In the genomic region with DNA sequence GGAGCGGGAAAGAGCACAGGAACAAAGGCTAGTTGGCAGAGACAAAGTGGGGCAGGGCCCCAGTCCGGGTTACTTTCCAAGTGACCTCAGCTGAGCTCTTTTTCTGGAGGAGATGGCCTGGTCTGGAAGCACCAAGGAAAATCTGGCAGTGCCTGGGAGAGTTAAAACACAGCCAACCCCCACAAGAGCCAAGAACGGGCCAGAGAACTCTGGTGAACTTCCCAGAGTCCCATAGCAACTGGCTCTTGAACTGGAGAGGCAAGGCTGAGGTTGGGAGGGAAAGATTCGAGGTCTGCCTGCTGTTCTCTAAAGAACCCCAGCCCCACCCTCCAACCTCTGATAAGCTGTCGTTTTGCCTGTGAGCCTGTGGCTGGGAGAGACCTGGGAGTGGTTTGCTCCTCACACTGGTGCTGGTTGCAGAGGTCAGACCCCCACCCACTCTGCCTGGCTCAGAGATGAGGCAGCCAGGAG, we compare ENCODE assay signal across 10 mouse cellular contexts. TPM values are rescaled to one million over a fixed set of nuclear protein-coding genes. Genes with fewer than 3 reads are reported as not detected.
DNase-seq lines count a peak whose midpoint lies in the region; ATAC-seq lines count a peak whose summit lies in the region.
"Had no signal": no experiment of that assay in that cellular context is flagged by ENCODE, and none has a peak within 500 bp of the region (broad histone marks: within the 10 kb centered on the region; RNA-seq: fewer than 3 reads in every experiment).

No protein-coding gene starts in this region.

- no peak overlapping the region for H3K4me2 ChIP-seq in limb, embryonic 15.5 days
- no peak overlapping the region for H3K4me2 ChIP-seq in midbrain, embryonic 13.5 days (replicated peaks)
- H3K4me2 ChIP-seq: embryonic facial prominence, embryonic 15.5 days; hindbrain, embryonic 12.5 days had no signal

- H3K27me3 ChIP-seq in limb, embryonic 15.5 days: no peaks in the 10 kb centered on the region
- H3K27me3 ChIP-seq in limb, embryonic 10.5 days (ENCODE audit: low read depth, poor library complexity, severe bottlenecking): no peaks in the 10 kb centered on the region
- no peaks in the 10 kb centered on the region for H3K27me3 ChIP-seq in midbrain, embryonic 13.5 days
- H3K27me3 ChIP-seq: embryonic facial prominence, embryonic 15.5 days; hindbrain, embryonic 12.5 days had no signal

- 0 out of 2 replicates have a peak overlapping the region, but pooled peaks have one; percentile 2 for H3K27ac ChIP-seq in limb, embryonic 15.5 days
- no peak overlapping the region for H3K27ac ChIP-seq in limb, embryonic 10.5 days
- no peak overlapping the region for H3K27ac ChIP-seq in midbrain, embryonic 13.5 days
- H3K27ac ChIP-seq: embryonic facial prominence, embryonic 15.5 days; hindbrain, embryonic 12.5 days had no signal

- no peaks in the 10 kb centered on the region for H3K36me3 ChIP-seq in limb, embryonic 15.5 days
- no peaks in the 10 kb centered on the region for H3K36me3 ChIP-seq in limb, embryonic 10.5 days
- no peaks in the 10 kb centered on the region for H3K36me3 ChIP-seq in midbrain, embryonic 13.5 days
- H3K36me3 ChIP-seq: embryonic facial prominence, embryonic 15.5 days; hindbrain, embryonic 12.5 days had no signal

- no peaks in the 10 kb centered on the region for H3K9me3 ChIP-seq in limb, embryonic 15.5 days
- H3K9me3 ChIP-seq in limb, embryonic 10.5 days (replicated peaks): no peaks in the 10 kb centered on the region
- H3K9me3 ChIP-seq in midbrain, embryonic 13.5 days: no peaks in the 10 kb centered on the region
- H3K9me3 ChIP-seq: embryonic facial prominence, embryonic 15.5 days; hindbrain, embryonic 12.5 days had no signal

- H3K9ac ChIP-seq in limb, embryonic 15.5 days: no peak overlapping the region
- H3K9ac ChIP-seq in midbrain, embryonic 13.5 days (replicated peaks): no peak overlapping the region
- H3K9ac ChIP-seq: embryonic facial prominence, embryonic 15.5 days; hindbrain, embryonic 12.5 days had no signal

- DNase-seq in limb, embryonic 10.5 days (ENCODE audit: low spot score): no peak
- DNase-seq in adrenal gland, adult 8-10 months: peak; percentile 37
- DNase-seq in gastrocnemius, adult 8-10 months (ENCODE audit: low spot score in 2 of 2): peak; percentile 62 to 73
- DNase-seq in lung, postnatal 10 days: peak; percentile 71
- no peak for DNase-seq in MN1 (ENCODE audit: low spot score)
- DNase-seq in layer of hippocampus, adult 11-12 months (ENCODE audit: low spot score): no peak

- no peak for ATAC-seq in limb, embryonic 15.5 days (ENCODE audit: insufficient number of reproducible peaks, low FRiP score, low TSS enrichment, low read depth)
- no peak for ATAC-seq in midbrain, embryonic 13.5 days

- no peak overlapping the region for H3K4me3 ChIP-seq in limb, embryonic 15.5 days
- no peak overlapping the region for H3K4me3 ChIP-seq in limb, embryonic 10.5 days
- no peak overlapping the region for H3K4me3 ChIP-seq in midbrain, embryonic 13.5 days (replicated peaks)
- H3K4me3 ChIP-seq: embryonic facial prominence, embryonic 15.5 days; hindbrain, embryonic 12.5 days had no signal

- WGBS in limb, embryonic 15.5 days: 47% methylated on average over 5 of the region's 5 CpGs
- 59% methylated on average over 5 of the region's 5 CpGs for WGBS in limb, embryonic 10.5 days
- WGBS in midbrain, embryonic 13.5 days: 47% methylated on average over 5 of the region's 5 CpGs

- H3K4me1 ChIP-seq in limb, embryonic 15.5 days: peaks cover 25% of the 10 kb centered on the region
- peaks cover 6% of the 10 kb centered on the region for H3K4me1 ChIP-seq in limb, embryonic 10.5 days
- no peaks in the 10 kb centered on the region for H3K4me1 ChIP-seq in midbrain, embryonic 13.5 days (replicated peaks)
- H3K4me1 ChIP-seq: hindbrain, embryonic 12.5 days had no signal

RNA-seq across cellular contexts. Expression of a gene that starts 50.5 kb away (rescaled TPM):
- 52.5 and 69.4 TPM in 2 replicates for polyA plus RNA-seq in limb, embryonic 15.5 days (2015; fragmentation: Nextera tagmentation; extraction: Ambion mirVana)
- polyA plus RNA-seq in limb, embryonic 10.5 days (2016; fragmentation: Nextera tagmentation; extraction: Ambion mirVana): 5.3 and 8.1 TPM in 2 replicates
- 1 to 10 TPM; 3.3 to 5.9 (median 4.6) TPM for total RNA-seq in adrenal gland, adult 8-10 months (2022)
- total RNA-seq in gastrocnemius, adult 8-10 months (2022): 1 to 10 TPM; 1.5 to 3.4 (median 2.0) TPM
- 3.8 and 4.3 TPM in 2 replicates for polyA plus RNA-seq in midbrain, embryonic 13.5 days (2015; fragmentation: Nextera tagmentation; extraction: Ambion mirVana)

Comparison
In these comparisons a context has a peak if more than half of its experiments do, and no peak if none do; other contexts are left out.
1. DNase-seq: peak in adrenal gland, adult 8-10 months (single experiment), gastrocnemius, adult 8-10 months (2 of 2) and lung, postnatal 10 days (single experiment); none in limb, embryonic 10.5 days (single experiment), MN1 (single experiment) and layer of hippocampus, adult 11-12 months (single experiment).